Comparison of ENCODE assay signal across 13 mouse cellular contexts in genomic region chr14:20616421-20616820, GRCm38 (mm10). TPM values are rescaled to one million over a fixed set of nuclear protein-coding genes. Genes with fewer than 3 reads are reported as not detected.
DNase-seq lines count a peak whose midpoint lies in the region; TF ChIP-seq lines count a peak whose summit lies in the region.
"Had no signal": no experiment of that assay in that cellular context is flagged by ENCODE, and none has a peak within 500 bp of the region (broad histone marks: within the 10 kb centered on the region; RNA-seq: fewer than 3 reads in every experiment).

No protein-coding gene starts in this region.

- no peak overlapping the region for H3K4me3 ChIP-seq in lung, adult 2 months (replicated peaks; ENCODE audit: extremely low read depth, low read depth, low read length)
- H3K4me3 ChIP-seq in forebrain, embryonic 10.5 days, result no peak overlapping the region
- H3K4me3 ChIP-seq: liver, embryonic 15.5 days had no signal

- 14% methylated on average over 2 of the region's 2 CpGs for WGBS in lung, adult 2 months
- WGBS in forebrain, embryonic 10.5 days, result 52% methylated on average over 2 of the region's 2 CpGs

- peak; percentile 44 for DNase-seq in adrenal gland, adult 2 months
- DNase-seq in adrenal gland, adult 8-10 months, result no peak
- peak; percentile 25 to 58 for DNase-seq in kidney, postnatal 25 days
- no peak for DNase-seq in kidney, adult 18-20 months
- DNase-seq in R1 (ENCODE audit: low read depth, low spot score), result peak; percentile 69
- no peak for DNase-seq in lung, adult 2 months
- DNase-seq in forebrain, embryonic 10.5 days (ENCODE audit: extremely low spot score, low spot score), result no peak
- DNase-seq in spleen, adult 18-20 months, result no peak
- DNase-seq: cerebellum, adult 18-20 months; gastrocnemius, postnatal 10 days had no signal

- H3K4me1 ChIP-seq in lung, adult 2 months (ENCODE audit: control insufficient read depth, insufficient read depth, low read length), result peaks cover 8% of the 10 kb centered on the region
- H3K4me1 ChIP-seq in forebrain, embryonic 10.5 days, result peaks cover 7% of the 10 kb centered on the region

- peaks cover 18% of the 10 kb centered on the region for H3K36me3 ChIP-seq in forebrain, embryonic 10.5 days (replicated peaks)
- H3K36me3 ChIP-seq: liver, embryonic 15.5 days had no signal

- H3K27ac ChIP-seq in forebrain, embryonic 10.5 days, result no peak overlapping the region
- H3K27ac ChIP-seq: liver, embryonic 15.5 days had no signal

- no peaks in the 10 kb centered on the region for H3K9me3 ChIP-seq in forebrain, embryonic 10.5 days
- H3K9me3 ChIP-seq: liver, embryonic 15.5 days had no signal

- no peak for TF ChIP-seq CTCF in lung, adult 2 months (IDR thresholded peaks at IDR 0.05; ENCODE audit: insufficient read depth, low read length)

- H3K27me3 ChIP-seq in forebrain, embryonic 10.5 days (ENCODE audit: poor library complexity, severe bottlenecking), result no peaks in the 10 kb centered on the region
- H3K27me3 ChIP-seq: liver, embryonic 15.5 days had no signal

- TF ChIP-seq POLR2A in lung, adult 2 months (IDR thresholded peaks at IDR 0.05; ENCODE audit: borderline replicate concordance, extremely low read depth, low read depth, low read length), result peak; percentile 36; the same call in 1 of the 2 replicates

RNA-seq across cellular contexts. Expression of gene Usp54, which starts 24.4 kb away (rescaled TPM):
- 10 to 100 TPM; 11.3 to 12.1 TPM for total RNA-seq in adrenal gland, adult 2 months (2021)
- 4.7 and 5.6 TPM in 2 replicates for polyA plus RNA-seq in adrenal gland, adult 2 months (2012; rRNA removed)
- 10 to 100 TPM; 18.3 to 22.1 (median 19.3) TPM for total RNA-seq in adrenal gland, adult 8-10 months (2022)
- 14.9 and 17.6 TPM in 2 replicates for polyA plus RNA-seq in lung, adult 2 months (2012; rRNA removed)
- polyA plus RNA-seq in forebrain, embryonic 10.5 days (2016; fragmentation: Nextera tagmentation; extraction: Ambion mirVana), result 15.4 and 16.5 TPM in 2 replicates

RNA-seq across cellular contexts. Expression of gene Myoz1, which starts 39.9 kb away (rescaled TPM):
- total RNA-seq in adrenal gland, adult 2 months (2021), result not detected
- not detected in 2 replicates for polyA plus RNA-seq in adrenal gland, adult 2 months (2012; rRNA removed)
- 1 to 10 TPM in 1 of 4 experiments, not detected in 3; 1.2 TPM for total RNA-seq in adrenal gland, adult 8-10 months (2022)
- polyA plus RNA-seq in lung, adult 2 months (2012; rRNA removed), result 19.8 TPM in 1 of 2 replicates, not detected in the other
- 0.12 and 0.15 TPM in 2 replicates for polyA plus RNA-seq in forebrain, embryonic 10.5 days (2016; fragmentation: Nextera tagmentation; extraction: Ambion mirVana)
- total RNA-seq: left cerebral cortex, postnatal 10 days had no signal
- polyA plus RNA-seq: inflammation-experienced regulatory T-cells, adult 6 months had no signal

RNA-seq across cellular contexts. Expression of gene Synpo2l, which starts 51.7 kb away (rescaled TPM):
- under 1 TPM; 0.17 to 0.35 TPM for total RNA-seq in adrenal gland, adult 2 months (2021)
- polyA plus RNA-seq in adrenal gland, adult 2 months (2012; rRNA removed), result 0.13 and 0.35 TPM in 2 replicates
- total RNA-seq in adrenal gland, adult 8-10 months (2022), result under 1 TPM; 0.22 to 0.43 (median 0.41) TPM
- 1.5 and 4.3 TPM in 2 replicates for polyA plus RNA-seq in lung, adult 2 months (2012; rRNA removed)
- 0.22 and 0.25 TPM in 2 replicates for polyA plus RNA-seq in forebrain, embryonic 10.5 days (2016; fragmentation: Nextera tagmentation; extraction: Ambion mirVana)
- polyA plus RNA-seq: inflammation-experienced regulatory T-cells, adult 6 months had no signal

RNA-seq across cellular contexts. Expression of gene Sec24c, which starts 57.7 kb away (rescaled TPM):
- 100 to 1,000 TPM; 109 to 142 TPM for total RNA-seq in adrenal gland, adult 2 months (2021)
- polyA plus RNA-seq in adrenal gland, adult 2 months (2012; rRNA removed), result 283 and 329 TPM in 2 replicates
- total RNA-seq in adrenal gland, adult 8-10 months (2022), result 100 to 1,000 TPM; 124 to 167 (median 150) TPM
- 175 TPM in 2 replicates for polyA plus RNA-seq in lung, adult 2 months (2012; rRNA removed)
- 101 and 105 TPM in 2 replicates for polyA plus RNA-seq in forebrain, embryonic 10.5 days (2016; fragmentation: Nextera tagmentation; extraction: Ambion mirVana)

Comparison
In these comparisons a context has a peak if more than half of its experiments do, and no peak if none do; other contexts are left out.
1. DNase-seq: peak in adrenal gland, adult 2 months (single experiment), kidney, postnatal 25 days (2 of 2) and R1 (single experiment); none in adrenal gland, adult 8-10 months (single experiment), kidney, adult 18-20 months (single experiment), lung, adult 2 months (single experiment), forebrain, embryonic 10.5 days (single experiment) and spleen, adult 18-20 months (0 of 2).